Mouse (Mus musculus) neural tube, embryonic 13.5 days (tissue): ENCODE data around the gene Dnaja3. TPM values are rescaled to one million over a fixed set of nuclear protein-coding genes. Genes with fewer than 3 reads are reported as not detected.

Source experiments
- ATAC-seq: fragments of 200-750 bp; cut with Nextera tagmentation; 2 replicates; pipeline ENCODE4 v1.8.0; 2017; ENCODE audit warnings: low read depth, mild to moderate bottlenecking, moderate TSS enrichment, moderate library complexity
- H3K27ac ChIP-seq: fragments of 300-500 bp; sonication (generic); replicated peaks from 2 replicates; pipeline ENCODE4 v1.5.1; 2015; ENCODE audit warnings: moderate library complexity, mild to moderate bottlenecking, inconsistent platforms
- H3K27me3 ChIP-seq: fragments of 300-500 bp; sonication (generic); 2 replicates; pipeline ENCODE4 v1.6.1; 2015; ENCODE audit warnings: mild to moderate bottlenecking, inconsistent platforms
- H3K36me3 ChIP-seq: fragments of 300-500 bp; sonication (generic); 2 replicates; pipeline ENCODE4 v1.6.1; 2015; ENCODE audit warnings: mild to moderate bottlenecking, inconsistent platforms
- H3K4me1 ChIP-seq: fragments of 300-500 bp; sonication (generic); replicated peaks from 2 replicates; pipeline ENCODE4 v1.6.1; 2015; ENCODE audit warnings: inconsistent platforms
- H3K4me2 ChIP-seq: fragments of 300-500 bp; sonication (generic); 2 replicates; pipeline ENCODE4 v1.6.1; 2015; ENCODE audit warnings: inconsistent platforms, mild to moderate bottlenecking, moderate library complexity
- H3K4me3 ChIP-seq: fragments of 300-500 bp; sonication (generic); 2 replicates; pipeline ENCODE4 v1.5.1; 2015; ENCODE audit warnings: mild to moderate bottlenecking, inconsistent platforms
- H3K9ac ChIP-seq: fragments of 300-500 bp; sonication (generic); 2 replicates; pipeline ENCODE4 v1.6.1; 2015; ENCODE audit warnings: moderate library complexity, mild to moderate bottlenecking, inconsistent platforms
- H3K9me3 ChIP-seq: fragments of 300-500 bp; sonication (generic); 2 replicates; pipeline ENCODE4 v1.6.1; 2016; ENCODE audit warnings: inconsistent platforms
- WGBS: fragments of 180-500 bp; shearing (Covaris S2); methylation state at CpG from one replicate; pipeline ENCODE4 v1.1.7; 2015; 5-methylcytosine and 5-hydroxymethylcytosine counted together
- polyA plus RNA-seq: library from polyadenylated mRNA; unstranded; fragments of >200 nt; fragmentation: Nextera tagmentation; extraction: Ambion mirVana; gene quantifications from 2 replicates; pipeline ENCODE4 v1.2.1, GENCODE M21; 2015

The Dnaja3 gene
- polyA plus RNA-seq, 1 experiment from 2014 or later, result 55.7 TPM

DNA sequence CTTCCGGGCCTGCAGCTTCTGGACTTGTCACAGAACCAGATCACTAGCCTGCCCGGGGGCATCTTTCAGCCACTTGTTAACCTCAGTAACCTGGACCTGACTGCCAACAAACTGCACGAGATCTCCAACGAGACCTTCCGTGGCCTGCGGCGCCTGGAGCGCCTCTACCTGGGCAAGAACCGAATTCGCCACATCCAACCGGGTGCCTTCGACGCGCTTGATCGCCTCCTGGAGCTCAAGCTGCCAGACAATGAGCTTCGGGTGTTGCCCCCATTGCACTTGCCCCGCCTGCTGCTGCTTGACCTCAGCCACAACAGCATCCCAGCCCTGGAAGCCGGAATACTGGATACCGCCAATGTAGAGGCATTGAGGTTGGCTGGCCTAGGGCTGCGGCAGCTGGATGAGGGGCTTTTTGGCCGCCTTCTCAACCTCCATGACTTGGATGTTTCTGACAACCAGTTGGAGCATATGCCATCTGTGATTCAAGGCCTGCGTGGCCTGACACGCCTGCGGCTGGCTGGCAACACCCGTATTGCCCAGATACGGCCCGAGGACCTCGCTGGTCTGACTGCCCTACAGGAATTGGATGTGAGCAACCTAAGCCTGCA lies 8.7 kb downstream of the Dnaja3 start:
- WGBS, result 88% methylated on average over 28 of the region's 28 CpGs
- no peak overlapping the region for H3K4me2 ChIP-seq
- H3K4me1 ChIP-seq, result peaks cover 43% of the 10 kb centered on the region
- H3K36me3 ChIP-seq, result peaks cover 62% of the 10 kb centered on the region
- H3K27me3 ChIP-seq, result no peaks in the 10 kb centered on the region
- H3K9ac ChIP-seq, result no peak overlapping the region
- H3K4me3 ChIP-seq, result no peak overlapping the region
- no peak for ATAC-seq
- no peaks in the 10 kb centered on the region for H3K9me3 ChIP-seq
- no peak overlapping the region for H3K27ac ChIP-seq

DNA sequence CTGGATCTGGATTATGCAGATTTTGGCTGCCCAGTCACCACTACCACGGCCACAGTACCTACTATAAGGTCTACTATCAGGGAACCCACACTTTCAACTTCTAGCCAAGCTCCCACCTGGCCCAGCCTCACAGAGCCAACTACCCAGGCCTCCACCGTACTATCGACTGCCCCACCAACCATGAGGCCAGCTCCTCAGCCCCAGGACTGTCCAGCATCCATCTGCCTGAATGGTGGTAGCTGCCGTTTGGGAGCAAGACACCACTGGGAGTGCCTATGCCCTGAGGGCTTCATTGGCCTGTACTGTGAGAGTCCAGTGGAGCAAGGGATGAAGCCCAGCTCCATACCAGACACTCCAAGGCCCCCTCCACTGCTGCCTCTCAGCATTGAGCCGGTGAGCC lies 9.4 kb downstream of the Dnaja3 start:
- no peaks in the 10 kb centered on the region for H3K27me3 ChIP-seq
- no peaks in the 10 kb centered on the region for H3K9me3 ChIP-seq
- peaks cover 63% of the 10 kb centered on the region for H3K36me3 ChIP-seq
- no peak for ATAC-seq
- WGBS, result 85% methylated on average over 5 of the region's 5 CpGs
- no peak overlapping the region for H3K9ac ChIP-seq
- no peak overlapping the region for H3K27ac ChIP-seq
- no peak overlapping the region for H3K4me3 ChIP-seq
- H3K4me1 ChIP-seq, result peaks cover 37% of the 10 kb centered on the region
- H3K4me2 ChIP-seq, result no peak overlapping the region

DNA sequence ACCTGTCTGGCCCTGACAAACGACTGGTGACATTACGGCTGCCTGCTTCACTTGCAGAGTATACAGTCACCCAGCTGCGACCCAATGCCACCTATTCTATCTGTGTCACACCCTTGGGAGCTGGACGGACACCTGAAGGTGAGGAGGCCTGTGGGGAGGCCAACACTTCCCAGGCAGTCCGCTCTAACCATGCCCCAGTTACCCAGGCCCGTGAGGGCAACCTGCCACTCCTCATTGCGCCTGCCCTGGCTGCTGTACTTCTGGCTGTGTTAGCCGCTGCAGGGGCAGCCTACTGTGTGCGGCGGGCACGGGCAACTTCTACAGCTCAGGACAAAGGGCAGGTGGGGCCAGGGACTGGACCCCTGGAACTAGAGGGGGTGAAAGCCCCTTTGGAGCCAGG lies 9.9 kb downstream of the Dnaja3 start:
- WGBS, result 93% methylated on average over 11 of the region's 11 CpGs
- Histone ChIP-seq H3K4me3 (no peak overlapping the region), H3K27me3 (no peaks in the 10 kb centered on the region), H3K27ac (no peak overlapping the region), H3K36me3 (peaks cover 65% of the 10 kb centered on the region), H3K4me1 (peaks cover 32% of the 10 kb centered on the region), H3K9ac (no peak overlapping the region), H3K9me3 (no peaks in the 10 kb centered on the region), H3K4me2 (no peak overlapping the region)
- ATAC-seq, result no peak

GRCm38 (mm10) chr16:4650161-4650560 lies 10.4 kb downstream of the Dnaja3 start:
- WGBS, result 91% methylated on average over 3 of the region's 3 CpGs
- no peak for ATAC-seq
- H3K27me3 ChIP-seq, result no peaks in the 10 kb centered on the region
- H3K9ac ChIP-seq, result no peak overlapping the region
- no peak overlapping the region for H3K4me2 ChIP-seq
- H3K4me1 ChIP-seq, result peaks cover 31% of the 10 kb centered on the region
- H3K4me3 ChIP-seq, result no peak overlapping the region
- peaks cover 69% of the 10 kb centered on the region for H3K36me3 ChIP-seq
- H3K27ac ChIP-seq, result no peak overlapping the region
- H3K9me3 ChIP-seq, result no peaks in the 10 kb centered on the region

- H3K9me3 ChIP-seq, result no peaks in the 10 kb centered on the region
- no peak overlapping the region for H3K9ac ChIP-seq
- H3K36me3 ChIP-seq, result peaks cover 79% of the 10 kb centered on the region
- H3K4me2 ChIP-seq, result no peak overlapping the region
- no peak overlapping the region for H3K4me3 ChIP-seq
- no peak for ATAC-seq
- no peaks in the 10 kb centered on the region for H3K27me3 ChIP-seq
- WGBS, result 85% methylated on average over 1 of the region's 1 CpGs
- peak overlapping the region; percentile 28; the same call in 1 of the 2 replicates for H3K27ac ChIP-seq
- peaks cover 39% of the 10 kb centered on the region for H3K4me1 ChIP-seq
Measured at GRCm38 (mm10) chr16:4651081-4651480, 11.3 kb downstream of the Dnaja3 start.

- Histone ChIP-seq H3K27me3 (no peaks in the 10 kb centered on the region), H3K36me3 (peaks cover 80% of the 10 kb centered on the region), H3K4me2 (no peak overlapping the region), H3K9ac (no peak overlapping the region), H3K9me3 (no peaks in the 10 kb centered on the region), H3K4me1 (peaks cover 37% of the 10 kb centered on the region), H3K27ac (peak overlapping the region; percentile 28; the same call in 1 of the 2 replicates), H3K4me3 (no peak overlapping the region)
- 61% methylated on average over 7 of the region's 7 CpGs for WGBS
- ATAC-seq, result no peak
Measured at GRCm38 (mm10) chr16:4651624-4652023, 11.8 kb downstream of the Dnaja3 start.

GRCm38 (mm10) chr16:4652707-4653416 lies 13.1 kb downstream of the Dnaja3 start:
- H3K27me3 ChIP-seq, result no peaks in the 10 kb centered on the region
- H3K4me2 ChIP-seq, result no peak overlapping the region
- H3K36me3 ChIP-seq, result peaks cover 75% of the 10 kb centered on the region
- no peak overlapping the region for H3K9ac ChIP-seq
- WGBS, result 73% methylated on average over 4 of the region's 4 CpGs
- no peak overlapping the region for H3K27ac ChIP-seq
- H3K9me3 ChIP-seq, result no peaks in the 10 kb centered on the region
- H3K4me3 ChIP-seq, result no peak overlapping the region
- H3K4me1 ChIP-seq, result peaks cover 25% of the 10 kb centered on the region
- no peak for ATAC-seq

GRCm38 (mm10) chr16:4654706-4655105 lies 14.9 kb downstream of the Dnaja3 start:
- Histone ChIP-seq H3K9me3 (no peaks in the 10 kb centered on the region), H3K36me3 (peaks cover 59% of the 10 kb centered on the region), H3K27ac (no peak overlapping the region), H3K4me3 (no peak overlapping the region), H3K4me1 (peaks cover 34% of the 10 kb centered on the region), H3K27me3 (no peaks in the 10 kb centered on the region), H3K4me2 (no peak overlapping the region), H3K9ac (no peak overlapping the region)
- ATAC-seq, result no peak
- WGBS, result 85% methylated on average over 10 of the region's 10 CpGs

- H3K9me3 ChIP-seq, result no peaks in the 10 kb centered on the region
- H3K9ac ChIP-seq, result no peak overlapping the region
- no peak overlapping the region for H3K27ac ChIP-seq
- 70% methylated on average over 4 of the region's 4 CpGs for WGBS
- no peak overlapping the region for H3K4me3 ChIP-seq
- ATAC-seq, result no peak
- H3K36me3 ChIP-seq, result peaks cover 53% of the 10 kb centered on the region
- no peaks in the 10 kb centered on the region for H3K27me3 ChIP-seq
- peaks cover 34% of the 10 kb centered on the region for H3K4me1 ChIP-seq
- H3K4me2 ChIP-seq, result no peak overlapping the region
Measured at GRCm38 (mm10) chr16:4655251-4655734, 15.5 kb downstream of the Dnaja3 start.

GRCm38 (mm10) chr16:4655764-4656570 lies 16.2 kb downstream of the Dnaja3 start:
- Histone ChIP-seq H3K36me3 (peaks cover 53% of the 10 kb centered on the region), H3K4me1 (peaks cover 34% of the 10 kb centered on the region), H3K27me3 (no peaks in the 10 kb centered on the region), H3K27ac (no peak overlapping the region), H3K9me3 (no peaks in the 10 kb centered on the region), H3K9ac (0 out of 2 replicates have a peak overlapping the region, but pooled peaks have one; percentile 0), H3K4me2 (no peak overlapping the region), H3K4me3 (no peak overlapping the region)
- 62% methylated on average over 11 of the region's 11 CpGs for WGBS
- no peak for ATAC-seq

DNA sequence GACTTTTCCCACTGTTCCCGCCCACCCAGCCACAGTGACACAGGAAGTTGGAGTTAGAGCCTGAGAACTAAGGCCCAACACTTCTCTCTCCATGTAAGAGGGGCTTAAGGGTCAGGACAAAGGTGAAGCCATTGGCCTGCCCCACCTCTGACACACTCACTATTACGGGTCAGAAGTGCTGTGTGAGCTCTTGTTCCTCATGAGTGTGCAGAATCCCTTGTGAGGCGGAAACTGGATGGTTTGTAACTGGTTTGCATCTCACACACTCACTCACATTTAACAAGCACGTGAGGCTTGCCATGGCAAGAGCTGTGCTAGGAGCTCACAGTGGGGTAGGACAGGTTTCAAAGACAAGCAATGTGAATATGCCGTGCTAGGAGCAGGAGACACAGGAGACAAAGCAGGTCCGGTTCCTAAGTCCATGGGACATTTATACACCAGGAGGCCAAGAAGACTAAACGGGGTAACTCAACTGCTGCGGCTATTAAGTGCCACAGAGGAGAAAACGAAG lies 16.8 kb downstream of the Dnaja3 start:
- H3K36me3 ChIP-seq, result peaks cover 53% of the 10 kb centered on the region
- no peak for ATAC-seq
- no peak overlapping the region for H3K9ac ChIP-seq
- WGBS, result 81% methylated on average over 9 of the region's 9 CpGs
- peaks cover 30% of the 10 kb centered on the region for H3K4me1 ChIP-seq
- H3K4me3 ChIP-seq, result no peak overlapping the region
- H3K9me3 ChIP-seq, result no peaks in the 10 kb centered on the region
- H3K4me2 ChIP-seq, result no peak overlapping the region
- no peaks in the 10 kb centered on the region for H3K27me3 ChIP-seq
- no peak overlapping the region for H3K27ac ChIP-seq

DNA sequence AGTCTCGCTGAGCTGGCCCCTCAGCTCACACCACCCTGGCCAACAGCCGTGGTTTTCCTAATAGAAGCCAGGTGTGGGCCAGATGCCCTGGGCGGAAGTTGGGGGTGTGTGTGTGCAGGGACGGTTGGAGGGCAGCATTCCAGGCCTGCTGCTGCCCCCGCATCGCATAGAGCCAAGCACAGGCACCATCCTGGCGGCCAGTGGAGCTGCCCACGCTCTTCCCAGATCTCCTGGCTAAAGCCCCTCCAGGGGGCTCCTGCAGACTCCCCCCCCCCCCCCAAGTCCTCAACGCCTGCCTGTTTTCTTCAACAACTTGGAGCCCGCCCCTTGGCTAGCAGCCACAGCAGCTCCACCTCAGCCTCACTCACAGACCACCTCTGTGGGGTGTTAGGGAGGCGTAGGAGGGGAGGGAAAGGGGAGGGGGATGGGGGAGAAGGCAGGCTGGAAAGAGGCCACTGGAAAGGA lies 19.0 kb downstream of the Dnaja3 start:
- Histone ChIP-seq H3K4me1 (peaks cover 23% of the 10 kb centered on the region), H3K4me2 (no peak overlapping the region), H3K27ac (peak overlapping the region; percentile 59; the same call in 1 of the 2 replicates), H3K36me3 (peaks cover 46% of the 10 kb centered on the region), H3K9me3 (no peaks in the 10 kb centered on the region), H3K9ac (0 out of 2 replicates have a peak overlapping the region, but pooled peaks have one; percentile 41), H3K27me3 (no peaks in the 10 kb centered on the region), H3K4me3 (no peak overlapping the region)
- 38% methylated on average over 11 of the region's 11 CpGs for WGBS
- ATAC-seq, result peak; percentile 59; the same call in 1 of the 2 replicates
